Mouse (Mus musculus) macrophage (primary cell): ENCODE data around the gene Ctdnep1. TPM values are rescaled to one million over a fixed set of nuclear protein-coding genes. Genes with fewer than 3 reads are reported as not detected.
A peak's percentile ranks its signal among the peaks of the same experiment; 100 is the strongest.
"Not testable (repeated sequence)": the region's sequence is repeated elsewhere in the genome, so short reads cannot be mapped to it uniquely, and the experiment has no call there.

Source experiments
- H3K27ac ChIP-seq: fragments of 350-480 bp; formaldehyde crosslinking; 2 replicates; pipeline ENCODE4 v1.9.0; 2021
- H3K36me3 ChIP-seq: fragments of 350-480 bp; formaldehyde crosslinking; 2 replicates; pipeline ENCODE4 v1.9.0; 2021; ENCODE audit errors: inconsistent target
- H3K4me3 ChIP-seq: fragments of 350-480 bp; formaldehyde crosslinking; 2 replicates; pipeline ENCODE4 v1.9.0; 2021; ENCODE audit errors: inconsistent target
- H3K79me2 ChIP-seq: fragments of 350-480 bp; formaldehyde crosslinking; 2 replicates; pipeline ENCODE4 v1.9.0; 2021; ENCODE audit errors: inconsistent target
- WGBS: methylation state at CpG from one replicate; pipeline ENCODE4 v1.1.7; 2026; ENCODE audit warnings: inconsistent platforms; ENCODE audit not compliant: missing documents; 5-methylcytosine and 5-hydroxymethylcytosine counted together
- polyA plus RNA-seq: library from polyadenylated mRNA; stranded (reverse); fragments of 250-400 nt; gene quantifications from 3 replicates; pipeline ENCODE4 v1.2.4, GENCODE M21; 2018; ENCODE audit warnings: inconsistent platforms

Gene Ctdnep1
- polyA plus RNA-seq, 1 experiment from 2014 or later: 235 TPM

GRCm38 (mm10) chr11:70000396-70000898 lies 19.5 kb downstream of the Ctdnep1 start, which contains the start of gene Dvl2:
Gene Dvl2, plus strand, starts transcription at chr11:70000595.
- peaks cover 78% of the 10 kb centered on the region for H3K79me2 ChIP-seq
- H3K36me3 ChIP-seq: peaks cover 15% of the 10 kb centered on the region
- H3K4me3 ChIP-seq: peak within 1 kb of the TSS; percentile 82
- under 1% methylated on average over 48 of the region's 48 CpGs for WGBS
- peak within 1 kb of the TSS; percentile 86 for H3K27ac ChIP-seq

GRCm38 (mm10) chr11:70001159-70001558 lies 20.2 kb downstream of the Ctdnep1 start:
- Histone ChIP-seq H3K27ac (peak overlapping the region; percentile 86), H3K36me3 (peaks cover 19% of the 10 kb centered on the region), H3K79me2 (peaks cover 73% of the 10 kb centered on the region), H3K4me3 (peak overlapping the region; percentile 82)
- 16% methylated on average over 8 of the region's 8 CpGs for WGBS

GRCm38 (mm10) chr11:70001865-70002264 lies 20.9 kb downstream of the Ctdnep1 start:
- peaks cover 26% of the 10 kb centered on the region for H3K36me3 ChIP-seq

GRCm38 (mm10) chr11:70002471-70002870 lies 21.5 kb downstream of the Ctdnep1 start:
- Histone ChIP-seq H3K4me3 (peak overlapping the region; percentile 82; the same call in 1 of the 2 replicates), H3K36me3 (peaks cover 32% of the 10 kb centered on the region), H3K79me2 (peaks cover 68% of the 10 kb centered on the region)

More at GRCm38 (mm10) chr11:70001865-70002264, 20.9 kb downstream of the Ctdnep1 start:
- H3K79me2 ChIP-seq: peaks cover 68% of the 10 kb centered on the region
- H3K27ac ChIP-seq: peak overlapping the region; percentile 86
- H3K4me3 ChIP-seq: peak overlapping the region; percentile 82

DNA sequence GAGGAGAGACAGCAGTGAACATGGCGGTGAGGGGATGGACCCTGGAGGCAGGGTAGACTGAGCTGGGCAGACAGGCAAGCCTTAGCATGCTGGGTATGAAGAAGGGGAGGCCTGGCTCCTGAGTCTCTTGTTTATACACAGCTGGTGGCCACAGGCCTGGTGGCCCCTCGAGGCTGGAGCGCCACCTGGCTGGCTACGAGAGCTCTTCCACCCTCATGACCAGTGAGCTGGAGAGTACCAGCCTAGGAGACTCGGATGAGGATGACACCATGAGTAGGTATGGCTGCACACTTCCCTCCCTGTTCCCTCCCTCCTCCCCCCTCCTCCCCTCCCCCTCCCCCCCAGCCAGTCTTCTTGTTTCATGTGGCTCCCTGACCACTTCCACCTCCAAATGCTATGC lies 24.6 kb downstream of the Ctdnep1 start:
- 62% methylated on average over 5 of the region's 5 CpGs for WGBS
- Histone ChIP-seq H3K36me3 (peaks cover 47% of the 10 kb centered on the region), H3K27ac (no peak overlapping the region), H3K4me3 (no peak overlapping the region), H3K79me2 (peaks cover 48% of the 10 kb centered on the region)

More at GRCm38 (mm10) chr11:70002471-70002870, 21.5 kb downstream of the Ctdnep1 start:
- H3K27ac ChIP-seq: no peak overlapping the region
- 93% methylated on average over 2 of the region's 2 CpGs for WGBS

DNA sequence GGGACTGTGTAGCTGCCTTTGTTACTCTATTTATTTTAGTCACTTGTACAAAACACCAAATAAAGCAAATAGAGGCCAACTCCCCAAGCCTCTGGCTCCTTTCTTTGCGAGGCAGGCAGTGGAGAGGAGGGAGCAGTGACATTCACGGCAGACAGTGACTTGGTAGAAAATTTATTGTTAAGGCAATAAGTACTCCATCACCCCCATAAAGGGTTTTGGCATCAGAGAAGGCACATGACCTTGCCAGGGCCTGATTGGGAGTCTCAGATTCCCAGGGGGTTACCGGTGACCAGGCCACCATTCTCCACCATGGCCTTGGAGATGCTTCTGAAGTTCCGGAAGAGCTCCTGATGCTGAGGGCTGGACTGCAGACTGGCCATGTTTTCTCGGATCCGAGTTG lies 29.1 kb downstream of the Ctdnep1 start:
- Histone ChIP-seq H3K79me2 (peaks cover 5% of the 10 kb centered on the region; the same call in 1 of the 2 replicates), H3K36me3 (peaks cover 76% of the 10 kb centered on the region), H3K27ac (no peak overlapping the region), H3K4me3 (no peak overlapping the region)
- 98% methylated on average over 5 of the region's 6 CpGs for WGBS

GRCm38 (mm10) chr11:70010548-70010947 lies 29.6 kb downstream of the Ctdnep1 start:
- H3K4me3 ChIP-seq: no peak overlapping the region
- peaks cover 76% of the 10 kb centered on the region for H3K36me3 ChIP-seq
- WGBS: 93% methylated on average over 12 of the region's 12 CpGs
- H3K27ac ChIP-seq: no peak overlapping the region
- H3K79me2 ChIP-seq: peaks cover under 1% of the 10 kb centered on the region; the same call in 1 of the 2 replicates

DNA sequence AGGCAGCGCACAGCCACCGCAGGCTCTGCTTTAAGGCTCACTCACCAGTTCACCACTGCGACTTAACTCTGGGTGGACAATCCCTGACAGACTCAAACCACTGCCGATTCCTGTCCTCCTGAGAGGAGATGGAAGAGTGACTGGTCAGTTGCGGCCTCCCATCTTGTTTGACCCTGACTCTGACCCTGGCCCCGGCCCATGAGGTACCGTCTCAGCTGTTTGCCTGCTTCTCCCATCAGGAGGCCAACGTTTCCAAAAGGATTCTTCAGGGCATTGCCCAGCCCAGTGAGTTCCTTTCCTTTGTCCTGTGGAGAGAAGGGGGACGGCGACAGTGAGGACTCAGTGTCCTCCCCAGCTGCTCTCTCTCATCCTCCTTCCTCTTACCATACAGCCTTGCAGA lies 30.0 kb downstream of the Ctdnep1 start:
- Histone ChIP-seq H3K79me2 (no peaks in the 10 kb centered on the region), H3K27ac (no peak overlapping the region), H3K36me3 (peaks cover 74% of the 10 kb centered on the region), H3K4me3 (no peak overlapping the region)
- WGBS: 90% methylated on average over 10 of the region's 10 CpGs

GRCm38 (mm10) chr11:70012931-70013330 lies 32.0 kb downstream of the Ctdnep1 start:
- WGBS: 94% methylated on average over 9 of the region's 9 CpGs
- Histone ChIP-seq H3K79me2 (no peaks in the 10 kb centered on the region; the same call in 1 of the 2 replicates), H3K36me3 (peaks cover 54% of the 10 kb centered on the region), H3K27ac (no peak overlapping the region), H3K4me3 (no peak overlapping the region)

DNA sequence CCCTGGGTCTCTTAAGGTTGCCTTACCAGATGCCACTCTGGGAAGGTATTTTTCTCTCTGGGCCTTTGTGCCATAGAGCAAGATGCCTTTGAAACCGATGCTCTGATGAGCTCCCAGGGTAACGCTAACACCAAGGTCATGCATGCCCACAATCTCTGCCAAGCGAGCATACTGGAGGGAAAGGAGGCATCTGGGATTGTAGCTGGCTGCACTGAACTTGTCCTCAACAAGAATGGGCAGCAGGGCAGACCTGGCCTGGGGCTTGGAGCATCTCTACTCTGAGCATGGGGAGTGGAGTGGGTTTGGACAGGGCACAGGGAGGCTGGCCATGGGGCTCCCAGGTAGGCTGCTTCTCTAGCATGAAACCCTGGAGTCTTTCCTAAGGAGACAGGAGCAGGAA lies 32.5 kb downstream of the Ctdnep1 start:
- Histone ChIP-seq H3K4me3 (no peak overlapping the region), H3K27ac (no peak overlapping the region), H3K36me3 (peaks cover 50% of the 10 kb centered on the region), H3K79me2 (peaks cover under 1% of the 10 kb centered on the region; the same call in 1 of the 2 replicates)
- 97% methylated on average over 3 of the region's 3 CpGs for WGBS

GRCm38 (mm10) chr11:70014051-70014450 lies 33.1 kb downstream of the Ctdnep1 start:
- no peak overlapping the region for H3K4me3 ChIP-seq

DNA sequence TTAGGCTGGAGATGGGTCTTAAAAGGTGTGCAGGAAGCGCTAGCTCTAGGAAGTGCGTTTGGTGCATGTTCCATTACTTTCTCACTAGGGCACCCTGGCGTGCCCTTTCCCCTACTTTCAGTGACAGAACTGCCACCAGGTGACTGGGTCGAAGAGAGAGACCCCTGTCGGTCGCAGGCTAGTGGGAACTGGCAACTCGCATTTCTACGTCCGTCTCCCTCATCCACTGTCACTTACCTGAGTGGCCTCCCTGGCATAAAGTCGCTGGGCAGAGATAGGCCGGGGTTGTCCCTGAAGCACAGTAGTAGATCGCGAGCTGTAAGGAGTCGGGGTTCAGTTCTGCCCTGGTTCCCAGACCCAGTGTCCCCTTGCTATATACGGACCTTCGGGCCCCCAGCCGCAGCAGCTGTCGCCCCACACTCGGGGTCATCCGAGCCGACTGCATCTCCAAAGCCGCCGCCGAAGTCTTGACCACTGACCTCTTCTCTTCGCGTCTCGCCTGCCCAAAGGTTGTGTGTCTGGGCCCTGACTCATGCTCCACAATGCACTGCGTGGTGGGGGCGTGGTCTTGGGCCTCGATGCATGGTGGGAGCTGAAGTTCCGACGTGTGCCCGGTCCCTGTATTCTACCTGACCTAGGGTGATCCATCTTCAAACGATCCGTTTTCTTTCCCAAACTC lies 34.1 kb downstream of the Ctdnep1 start, which contains the start of gene Acadvl:
Acadvl (minus strand) TSS at position 532 of the 679 bp plus-strand sequence.
- Histone ChIP-seq H3K27ac (peak within 1 kb of the TSS; percentile 22; the same call in 1 of the 2 replicates), H3K4me3 (peak within 1 kb of the TSS; percentile 56), H3K79me2 (peaks cover 10% of the 10 kb centered on the region; the same call in 1 of the 2 replicates), H3K36me3 (peaks cover 34% of the 10 kb centered on the region)
- under 1% methylated on average over 35 of the region's 35 CpGs for WGBS

More at GRCm38 (mm10) chr11:70014051-70014450, 33.1 kb downstream of the Ctdnep1 start:
- H3K79me2 ChIP-seq: peaks cover 7% of the 10 kb centered on the region; the same call in 1 of the 2 replicates
- H3K27ac ChIP-seq: no peak overlapping the region
- peaks cover 44% of the 10 kb centered on the region for H3K36me3 ChIP-seq
- WGBS: 82% methylated on average over 5 of the region's 5 CpGs

DNA sequence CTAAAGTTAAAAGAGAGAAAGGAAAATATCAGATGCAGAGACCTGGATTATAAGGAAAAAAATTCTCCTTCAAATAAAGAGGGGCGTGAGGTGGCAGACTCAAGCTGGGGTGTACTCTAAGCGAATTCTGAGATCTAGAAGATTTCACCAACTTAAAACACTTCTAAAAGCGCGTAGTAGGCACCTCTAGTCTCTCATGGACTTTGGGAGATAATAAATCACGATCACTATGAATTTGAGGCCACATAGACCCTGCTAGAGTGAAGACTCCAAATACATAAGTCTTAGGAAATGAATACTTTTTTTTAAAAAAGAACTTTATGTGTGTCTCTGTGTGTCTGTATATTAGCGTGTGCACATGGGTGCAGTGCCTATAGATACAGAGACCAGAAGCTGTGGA lies 34.7 kb downstream of the Ctdnep1 start:
- 71% methylated on average over 6 of the region's 6 CpGs for WGBS
- peaks cover 10% of the 10 kb centered on the region; the same call in 1 of the 2 replicates for H3K79me2 ChIP-seq
- H3K36me3 ChIP-seq: peaks cover 28% of the 10 kb centered on the region
- H3K27ac ChIP-seq: no peak overlapping the region
- H3K4me3 ChIP-seq: peak overlapping the region; percentile 56; the same call in 1 of the 2 replicates

- not testable (repeated sequence) for H3K4me3 ChIP-seq
Observed at GRCm38 (mm10) chr11:70016177-70016576, 35.2 kb downstream of the Ctdnep1 start.

GRCm38 (mm10) chr11:70016669-70017068 lies 35.7 kb downstream of the Ctdnep1 start, which contains the start of gene Dlg4:
Gene Dlg4, plus strand, starts transcription at chr11:70016942.
- WGBS: 97% methylated on average over 3 of the region's 3 CpGs
- Histone ChIP-seq H3K36me3 (peaks cover 18% of the 10 kb centered on the region), H3K27ac (no peak within 1 kb of the TSS; the same call in 1 of the 2 replicates), H3K79me2 (peaks cover 10% of the 10 kb centered on the region; the same call in 1 of the 2 replicates), H3K4me3 (no peak within 1 kb of the TSS)

More at GRCm38 (mm10) chr11:70016177-70016576, 35.2 kb downstream of the Ctdnep1 start:
- WGBS: 89% methylated on average over 2 of the region's 2 CpGs
- not testable (repeated sequence) for H3K27ac ChIP-seq
- peaks cover 10% of the 10 kb centered on the region; the same call in 1 of the 2 replicates for H3K79me2 ChIP-seq
- peaks cover 23% of the 10 kb centered on the region for H3K36me3 ChIP-seq
